Mouse (Mus musculus) CH12.LX (cell line): Measurements from ENCODE around the gene Usp21. TPM values are rescaled to one million over a fixed set of nuclear protein-coding genes. Genes with fewer than 3 reads are reported as not detected.

Source experiments
- DNase-seq: peaks from one replicate; pipeline ENCODE4 v3.0.0-alpha.2; 2013; ENCODE audit errors: extremely low read depth
- H3K27ac ChIP-seq: 2 replicates; pipeline ENCODE4 v1.5.1; 2012; ENCODE audit warnings: low read depth, mild to moderate bottlenecking, control low read depth, moderate library complexity; ENCODE audit not compliant: insufficient read depth
- H3K27me3 ChIP-seq: replicated peaks from 2 replicates; pipeline ENCODE3; 2012; ENCODE audit warnings: inconsistent platforms
- H3K36me3 ChIP-seq, 2 experiments: replicated peaks in 1 of 2; 2 replicates each; pipeline versions ENCODE3 to v1.6.1; 2012; ENCODE audit warnings: inconsistent platforms in 1 of 2, low read length in 1 of 2, mild to moderate bottlenecking in 1 of 2, mixed read lengths in 1 of 2, moderate library complexity in 1 of 2; ENCODE audit not compliant: control insufficient read depth in 1 of 2, insufficient read depth in 1 of 2
- H3K4me1 ChIP-seq, 2 experiments: 2 replicates each; pipeline ENCODE4 v1.6.1; 2012; ENCODE audit warnings: inconsistent platforms in 1 of 2, moderate library complexity in 1 of 2; ENCODE audit not compliant: insufficient read depth in 2 of 2, control insufficient read depth in 1 of 2
- H3K4me2 ChIP-seq: 2 replicates; pipeline ENCODE4 v1.6.1; 2012; ENCODE audit warnings: low read depth, mild to moderate bottlenecking, control low read depth; ENCODE audit not compliant: poor library complexity, insufficient read depth, severe bottlenecking
- H3K4me3 ChIP-seq, 3 experiments: fragments of 150-350 bp in 1 of 3; sonication (generic) in 1 of 3; replicated peaks in 1 of 3; 2 replicates each; pipeline versions ENCODE3 to v1.5.1; 2011 to 2012; ENCODE audit warnings: low read depth in 2 of 3, low read length in 2 of 3, mild to moderate bottlenecking in 2 of 3, moderate library complexity in 2 of 3, control low read depth in 1 of 3, improper control_type of control experiment in 1 of 3, inconsistent platforms in 1 of 3, mixed read lengths in 1 of 3; ENCODE audit not compliant: poor library complexity in 1 of 3
- H3K79me2 ChIP-seq: replicated peaks from 2 replicates; pipeline ENCODE4 v1.6.1; 2012; ENCODE audit warnings: mild to moderate bottlenecking, moderate library complexity; ENCODE audit not compliant: control insufficient read depth, poor library complexity, insufficient read depth, severe bottlenecking; ENCODE audit errors: extremely low read depth
- H3K9ac ChIP-seq: 2 replicates; pipeline ENCODE4 v1.6.1; 2012; ENCODE audit warnings: low read depth, mild to moderate bottlenecking, control low read depth, moderate library complexity; ENCODE audit not compliant: insufficient read depth
- H3K9me3 ChIP-seq: replicated peaks from 2 replicates; pipeline ENCODE3; 2012; ENCODE audit warnings: low read length, inconsistent platforms, mixed read lengths
- CHD1 ChIP-seq: IDR thresholded peaks from 2 replicates; pipeline ENCODE4 v1.6.1; 2012; ENCODE audit warnings: low read depth, low read length, improper control_type of control experiment, inconsistent platforms
- ELF1 ChIP-seq: IDR thresholded peaks from 2 replicates; pipeline ENCODE4 v1.6.1; 2014; ENCODE audit warnings: low read depth, mild to moderate bottlenecking, inconsistent platforms, low read length, improper control_type of control experiment
- EP300 ChIP-seq: IDR thresholded peaks from 2 replicates; pipeline ENCODE4 v1.6.1; 2011; ENCODE audit warnings: low read length, improper control_type of control experiment
- GABPA ChIP-seq: IDR thresholded peaks from 2 replicates; pipeline ENCODE4 v1.6.1; 2012; ENCODE audit warnings: low read depth, low read length, improper control_type of control experiment, inconsistent platforms; ENCODE audit not compliant: insufficient replicate concordance
- HCFC1 ChIP-seq: IDR thresholded peaks from 2 replicates; pipeline ENCODE4 v1.6.1; 2012; ENCODE audit warnings: low read depth, mild to moderate bottlenecking, inconsistent platforms, low read length, improper control_type of control experiment
- JUND ChIP-seq: conservative IDR thresholded peaks from 2 replicates; pipeline ENCODE4 v1.6.1; 2011; ENCODE audit warnings: low read depth, low read length, improper control_type of control experiment
- KAT2A ChIP-seq: IDR thresholded peaks from 2 replicates; pipeline ENCODE4 v1.6.1; 2012; ENCODE audit warnings: low read length, improper control_type of control experiment, inconsistent platforms; ENCODE audit not compliant: insufficient replicate concordance
- MEF2A ChIP-seq: IDR thresholded peaks from 2 replicates; pipeline ENCODE4 v1.6.1; 2014; ENCODE audit warnings: low read depth, mild to moderate bottlenecking, inconsistent platforms, low read length, improper control_type of control experiment, borderline replicate concordance
- MYC ChIP-seq: IDR thresholded peaks from 2 replicates; pipeline ENCODE4 v1.6.1; 2011; ENCODE audit warnings: low read depth, mild to moderate bottlenecking, improper control_type of control experiment, low read length
- NELFE ChIP-seq: IDR thresholded peaks from 2 replicates; pipeline ENCODE4 v1.6.1; 2011; ENCODE audit warnings: low read depth, low read length, improper control_type of control experiment
- PAX5 ChIP-seq: IDR thresholded peaks from 2 replicates; pipeline ENCODE4 v1.6.1; 2012; ENCODE audit warnings: low read length, inconsistent platforms, mixed read lengths
- POLR2A ChIP-seq: IDR thresholded peaks from 2 replicates; pipeline ENCODE4 v1.6.1; 2011; ENCODE audit warnings: low read depth, mild to moderate bottlenecking, improper control_type of control experiment, low read length
- SIN3A ChIP-seq: IDR thresholded peaks from 2 replicates; pipeline ENCODE4 v1.6.1; 2012; ENCODE audit warnings: low read length, improper control_type of control experiment, inconsistent platforms
- SMC3 ChIP-seq: IDR thresholded peaks from 2 replicates; pipeline ENCODE4 v1.6.1; 2011; ENCODE audit warnings: low read depth, low read length, improper control_type of control experiment
- UBTF ChIP-seq: IDR thresholded peaks from 2 replicates; pipeline ENCODE4 v1.6.1; 2012; ENCODE audit warnings: low read depth, mild to moderate bottlenecking, inconsistent platforms, low read length, improper control_type of control experiment, moderate library complexity
- USF1 ChIP-seq: IDR thresholded peaks from 2 replicates; pipeline ENCODE4 v1.6.1; 2014; ENCODE audit warnings: low read depth, mild to moderate bottlenecking, inconsistent platforms, low read length, improper control_type of control experiment
- ZMIZ1 ChIP-seq: IDR thresholded peaks from 2 replicates; pipeline ENCODE4 v1.6.1; 2012; ENCODE audit warnings: low read depth, mild to moderate bottlenecking, inconsistent platforms, low read length, improper control_type of control experiment
- ZNF384 ChIP-seq: IDR thresholded peaks from 2 replicates; pipeline ENCODE4 v1.6.1; 2012; ENCODE audit warnings: low read depth, low read length, improper control_type of control experiment, inconsistent platforms
- dilution Hi-C: fragments of 300-500 bp; cut with MboI; formaldehyde crosslinking; loops from 2 replicates; pipeline ENCODE4 v1.14.3; 2020; ENCODE audit warnings: low sequenced_read_pairs; ENCODE audit not compliant: extremely low pct_unique_long_range_greater_than_20kb, extremely low pct_ligation_motif_present
- in situ Hi-C: fragments of 300-500 bp; cut with MboI; formaldehyde crosslinking; loops from 3 replicates; pipeline ENCODE4 v1.14.3; 2019; ENCODE audit warnings: low sequenced_read_pairs, low pct_ligation_motif_present, low pct_unique_long_range_greater_than_20kb, mixed read lengths
- polyA plus RNA-seq: library from polyadenylated mRNA; unstranded; fragments of >175 nt; gene quantifications from 2 replicates; pipeline ENCODE4 v1.2.1, GENCODE M21; 2012; ENCODE audit warnings: low read depth; ENCODE audit not compliant: insufficient read length
- total RNA-seq, 2 experiments: library from RNA; depleted of rRNA; stranded (reverse); fragments of 300-350 nt in 1 of 2; fragments of >200 nt in 1 of 2; gene quantifications; 2 replicates each; pipeline ENCODE4 v1.2.3; 2012 to 2014

Usp21 gene
- total and polyA plus RNA-seq, 3 experiments, result 8.5 to 37.6 (median 14.2) TPM

DNA sequence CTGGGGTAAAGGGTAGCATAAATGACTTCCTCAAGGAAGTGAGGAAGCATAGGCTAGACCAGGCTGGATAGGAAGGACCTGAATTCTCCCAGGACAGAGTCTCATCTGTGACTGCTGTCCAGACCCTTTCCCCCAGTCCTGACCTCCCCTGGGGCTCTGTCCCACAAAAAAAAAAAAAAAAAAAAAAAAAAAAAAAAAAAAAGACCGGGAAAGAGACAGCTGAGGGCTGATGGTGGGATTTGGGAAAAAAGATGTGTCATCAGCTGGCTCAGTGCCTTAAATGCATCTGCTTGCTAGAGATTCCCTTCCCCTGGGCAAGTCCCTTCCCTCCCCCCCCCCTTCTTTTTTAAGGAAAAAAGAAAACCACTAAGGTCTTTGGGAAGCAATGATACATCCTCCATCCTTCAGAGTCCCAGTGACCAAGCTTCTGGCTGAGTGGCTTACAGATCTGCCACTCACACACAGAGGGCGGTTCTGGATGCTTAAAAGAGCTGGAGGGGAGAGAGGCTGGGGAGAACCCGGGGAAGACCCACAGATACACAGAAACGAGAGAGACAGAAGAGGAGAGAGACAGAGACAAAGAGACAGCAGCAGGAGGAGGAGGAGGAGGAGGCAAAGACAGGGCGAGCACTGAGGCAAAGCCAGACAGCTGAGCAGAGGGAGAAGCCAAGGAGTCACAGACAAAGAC lies 37.7 kb downstream of the Usp21 start, which contains the start of gene Adamts4:
Gene Adamts4, plus strand, starts transcription at position 509 of the 688 bp plus-strand sequence.
- H3K27ac ChIP-seq, result no peak within 1 kb of the TSS
- H3K4me1 ChIP-seq, result peaks cover 17 to 44% of the 10 kb centered on the region in 2 experiments
- H3K4me3 ChIP-seq, result no peak within 1 kb of the TSS
- no peak for DNase-seq
- peaks cover 16% of the 10 kb centered on the region for H3K79me2 ChIP-seq
- no peak within 1 kb of the TSS for H3K9ac ChIP-seq
- in situ Hi-C loops (loop anchor here (5.0 kb wide), 1 partner anchor 33 kb away; no protein-coding TSS in a partner anchor), dilution Hi-C loops (no loop called here)
- H3K4me2 ChIP-seq, result peak within 1 kb of the TSS; percentile 21
- H3K9me3 ChIP-seq, result peaks cover 3% of the 10 kb centered on the region
- peaks cover 20% of the 10 kb centered on the region for H3K27me3 ChIP-seq
- TF ChIP-seq SIN3A, result no peak
- 0 out of 2 replicates have a peak, but pooled peaks have one; percentile 20 for TF ChIP-seq POLR2A
- TF ChIP-seq ELF1, result peak; percentile 27; the same call in 1 of the 2 replicates
- TF ChIP-seq MYC, result no peak
- TF ChIP-seq ZNF384, result peak; percentile 63
- H3K36me3 ChIP-seq, result peaks cover 1 to 6% of the 10 kb centered on the region in 2 experiments

DNA sequence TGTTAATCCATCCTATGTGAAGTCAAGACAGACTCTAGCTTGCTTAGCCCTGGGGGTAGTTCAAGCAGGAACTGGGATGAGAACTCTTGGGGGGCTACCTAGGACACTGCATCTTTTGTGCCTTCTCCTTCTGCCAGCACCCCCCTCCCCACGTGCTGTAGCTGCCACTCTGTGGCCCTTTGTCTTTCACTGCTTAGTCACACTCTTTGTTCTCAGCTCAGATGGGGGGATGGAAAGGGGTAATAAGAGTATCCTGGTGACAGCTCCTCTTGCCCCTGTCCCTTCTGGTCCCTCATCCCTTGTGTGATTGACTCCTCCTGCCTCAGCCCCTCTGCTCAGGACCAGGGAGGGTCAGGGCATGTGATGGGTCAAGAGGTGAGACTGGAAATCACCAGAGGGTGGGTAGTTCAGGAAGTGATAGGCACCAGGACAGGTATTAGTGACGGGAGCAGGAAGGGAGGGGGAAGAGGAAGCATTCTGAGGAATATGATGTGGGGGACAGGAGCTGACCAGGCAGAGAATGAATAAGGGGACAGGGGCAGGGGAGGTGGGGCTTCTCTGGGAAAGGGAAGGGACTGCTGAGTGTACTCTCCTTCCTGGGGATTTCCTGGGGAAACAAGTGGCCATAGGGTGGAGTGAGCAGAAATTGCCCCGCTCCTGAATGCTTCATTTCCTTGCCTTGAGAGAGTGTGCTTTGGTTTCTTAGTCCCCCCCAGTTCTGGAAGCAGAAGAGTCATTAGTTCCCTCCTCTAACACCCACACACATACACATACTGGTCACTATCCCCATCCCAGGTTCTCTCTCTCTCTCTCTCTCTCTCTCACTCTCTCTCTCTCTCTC lies 39.2 kb downstream of the Usp21 start:
- H3K36me3 ChIP-seq, result peaks cover 11 to 18% of the 10 kb centered on the region in 2 experiments
- 0 out of 2 replicates have a peak overlapping the region, but pooled peaks have one; percentile 8 for H3K9ac ChIP-seq
- H3K27me3 ChIP-seq, result peaks cover 11% of the 10 kb centered on the region
- in situ Hi-C loops, result no loop called here
- dilution Hi-C loops, result no loop called here
- TF ChIP-seq PAX5, result no peak
- TF ChIP-seq HCFC1, result peak; percentile 64
- TF ChIP-seq EP300, result no peak
- TF ChIP-seq ELF1, result 0 out of 2 replicates have a peak, but pooled peaks have one; percentile 8
- no peaks in the 10 kb centered on the region for H3K9me3 ChIP-seq
- H3K4me1 ChIP-seq, result peaks cover 17 to 51% of the 10 kb centered on the region in 2 experiments
- peak overlapping the region in 1 of 3 experiments; percentile 46 for H3K4me3 ChIP-seq
- H3K4me2 ChIP-seq, result no peak overlapping the region
- H3K79me2 ChIP-seq, result peaks cover 20% of the 10 kb centered on the region
- no peak for DNase-seq
- no peak overlapping the region; the same call in 1 of the 2 replicates for H3K27ac ChIP-seq

DNA sequence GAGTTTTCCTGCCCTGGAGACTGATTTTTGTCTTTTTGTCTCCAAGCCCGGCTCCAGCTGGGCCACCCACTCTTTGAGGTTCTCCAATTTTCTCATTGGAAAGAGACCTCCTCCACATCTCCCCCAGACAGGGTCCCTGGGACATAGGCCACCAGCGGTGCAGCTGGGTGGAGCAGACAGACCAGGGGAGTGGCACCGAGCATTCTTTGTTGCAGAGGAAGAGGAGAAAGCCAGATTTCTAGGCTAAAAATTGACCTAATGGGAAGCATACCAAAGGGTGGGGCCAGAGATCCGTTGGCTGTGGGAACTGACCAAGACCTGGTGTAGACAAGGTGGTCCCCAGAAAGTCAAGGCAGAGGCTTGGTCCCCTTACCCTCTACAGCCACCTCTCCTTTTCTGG lies 39.9 kb downstream of the Usp21 start:
- Histone ChIP-seq H3K27ac (no peak overlapping the region), H3K4me3 (no peak overlapping the region)
- dilution Hi-C loops, result no loop called here

More for the DNA sequence above, 39.9 kb downstream of the Usp21 start:
- Histone ChIP-seq H3K4me2 (peak overlapping the region; percentile 64; the same call in 1 of the 2 replicates), H3K9me3 (no peaks in the 10 kb centered on the region), H3K79me2 (peaks cover 20% of the 10 kb centered on the region), H3K36me3 (peaks cover 17 to 25% of the 10 kb centered on the region in 2 experiments), H3K4me1 (peaks cover 17 to 51% of the 10 kb centered on the region in 2 experiments), H3K9ac (no peak overlapping the region), H3K27me3 (peaks cover 6% of the 10 kb centered on the region)
- DNase-seq, result no peak
- in situ Hi-C loops, result no loop called here
- TF ChIP-seq GABPA (no peak), JUND (no peak), UBTF (no peak), USF1 (no peak), ZMIZ1 (no peak), MEF2A (no peak), KAT2A (no peak), CHD1 (no peak), POLR2A (no peak), NELFE (no peak), SMC3 (no peak)
- TF ChIP-seq, all 38 proteins: peak for 0
